Mouse (Mus musculus) right cerebral cortex, adult 2 months (tissue): ENCODE measurements around the gene Krtap31-2.

Source experiments
- DNase-seq, 2 experiments: peaks; one replicate each; pipeline ENCODE4 v3.0.0; 2021 to 2022; ENCODE audit warnings: low spot score in 2 of 2

The Krtap31-2 gene

GRCm38 (mm10) chr11:99935991-99936390 lies at the start of gene Krtap31-2:
Gene Krtap31-2 (plus strand): TSS chr11:99936291.
- DNase-seq: no peak

- DNase-seq: no peak
These were observed 28.5 kb upstream of the Krtap31-2 start, which contains the start of gene Krtap31-1 for GRCm38 (mm10) chr11:99907620-99908019. Gene Krtap31-1 (plus strand): TSS chr11:99907920.

GRCm38 (mm10) chr11:99914451-99914850 lies 21.6 kb upstream of the Krtap31-2 start, which contains the start of gene Gm11565:
Gene Gm11565 (plus strand): TSS chr11:99914751.
- DNase-seq: no peak

GRCm38 (mm10) chr11:99937751-99938264 lies 1.7 kb downstream of the Krtap31-2 start:
- DNase-seq: no peak

GRCm38 (mm10) chr11:99948175-99948574 lies 12.1 kb downstream of the Krtap31-2 start, which contains the start of gene Krtap9-5:
Gene Krtap9-5 (plus strand): TSS chr11:99948475.
- no peak for DNase-seq

- no peak for DNase-seq
These were observed 28.1 kb downstream of the Krtap31-2 start for GRCm38 (mm10) chr11:99964213-99964612.

- DNase-seq: no peak
These were observed 29.9 kb downstream of the Krtap31-2 start for GRCm38 (mm10) chr11:99965961-99966360.

GRCm38 (mm10) chr11:99978953-99979352 lies 42.9 kb downstream of the Krtap31-2 start, which contains the start of gene Krtap29-1:
Gene Krtap29-1 (minus strand): TSS chr11:99979053.
- DNase-seq: no peak

- no peak for DNase-seq
These were observed 46.6 kb downstream of the Krtap31-2 start for GRCm38 (mm10) chr11:99982731-99983130.

GRCm38 (mm10) chr11:99983442-99983841 lies 47.4 kb downstream of the Krtap31-2 start:
- DNase-seq: no peak

- peak; percentile 35 to 45 for DNase-seq
These were observed 49.4 kb downstream of the Krtap31-2 start for GRCm38 (mm10) chr11:99985291-99986092.

- no peak for DNase-seq
These were observed 50.1 kb downstream of the Krtap31-2 start, which contains the start of gene Krtap16-1 for GRCm38 (mm10) chr11:99986180-99986647. Gene Krtap16-1 (minus strand): TSS chr11:99986597.
